Mouse (Mus musculus): Measurements from ENCODE around the gene Gpcpd1. TPM values are rescaled to one million over a fixed set of nuclear protein-coding genes. Genes with fewer than 3 reads are reported as not detected.

The Gpcpd1 gene
- polyA plus RNA-seq, 1 experiment: 18.4 TPM

DNA sequence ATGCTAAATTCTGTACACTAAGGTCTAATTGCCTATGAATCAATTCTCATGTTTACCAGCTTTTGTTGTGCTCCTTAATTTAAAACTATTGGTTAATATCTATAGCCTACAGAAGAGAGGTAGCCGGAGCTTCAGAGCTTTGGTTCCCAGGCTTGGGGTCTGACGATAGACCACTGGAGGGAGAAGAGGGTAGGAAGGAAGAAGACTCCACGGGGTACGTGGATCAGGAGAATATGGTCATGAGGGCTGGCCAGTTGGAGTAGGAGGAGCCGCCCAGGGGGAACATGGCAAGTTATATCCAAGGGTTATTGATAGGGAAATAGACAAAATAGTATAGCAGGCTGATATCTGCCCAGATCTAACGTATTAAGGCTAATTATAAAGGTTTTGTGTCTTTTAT, 17.8 kb downstream of the Gpcpd1 start:
- Histone ChIP-seq H3K4me3 (ENCODE audit: control insufficient read depth, low read depth, low read length) (no peak overlapping the region), H3K4me1 (ENCODE audit: control insufficient read depth, insufficient read depth, low read length) (no peaks in the 10 kb centered on the region), H3K36me3 (ENCODE audit: control insufficient read depth, insufficient read depth, low read length) (peaks cover 4% of the 10 kb centered on the region; the same call in 1 of the 2 replicates), H3K27ac (ENCODE audit: control insufficient read depth, insufficient read depth, low read depth, low read length) (no peak overlapping the region), H3K27me3 (ENCODE audit: control insufficient read depth, insufficient read depth, low read length) (no peaks in the 10 kb centered on the region)
- no peak for TF ChIP-seq CTCF (IDR thresholded peaks at IDR 0.05; ENCODE audit: control insufficient read depth, insufficient read depth, insufficient replicate concordance, low read depth, low read length)
- no peak for TF ChIP-seq POLR2A (IDR thresholded peaks at IDR 0.05; ENCODE audit: control insufficient read depth, low read depth, low read length)

DNA sequence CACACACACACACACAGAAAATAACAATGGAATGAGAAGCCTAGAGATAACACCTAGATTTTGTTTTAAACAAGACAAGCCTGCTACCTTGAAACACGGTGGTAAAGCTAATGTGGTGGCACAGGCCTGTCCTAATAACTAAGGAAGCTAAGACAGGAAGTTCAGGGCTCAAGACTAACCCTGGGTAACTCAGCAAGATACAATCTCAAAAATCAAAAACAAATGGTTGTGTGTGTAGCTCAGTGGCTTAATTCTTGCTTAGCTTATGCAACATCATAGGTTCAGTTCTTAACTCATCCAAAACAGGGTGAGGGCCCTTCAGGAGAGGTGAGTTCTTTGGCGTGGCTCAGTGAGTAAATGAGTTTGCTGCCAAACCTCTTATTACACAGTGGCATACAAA, 20.1 kb downstream of the Gpcpd1 start:
- no peak for TF ChIP-seq CTCF (IDR thresholded peaks at IDR 0.05; ENCODE audit: control insufficient read depth, insufficient read depth, insufficient replicate concordance, low read depth, low read length)
- TF ChIP-seq POLR2A (IDR thresholded peaks at IDR 0.05; ENCODE audit: control insufficient read depth, low read depth, low read length): no peak
- Histone ChIP-seq H3K4me3 (ENCODE audit: control insufficient read depth, low read depth, low read length) (no peak overlapping the region), H3K4me1 (ENCODE audit: control insufficient read depth, insufficient read depth, low read length) (no peaks in the 10 kb centered on the region), H3K36me3 (ENCODE audit: control insufficient read depth, insufficient read depth, low read length) (peaks cover 4% of the 10 kb centered on the region; the same call in 1 of the 2 replicates), H3K27me3 (ENCODE audit: control insufficient read depth, insufficient read depth, low read length) (no peaks in the 10 kb centered on the region), H3K27ac (ENCODE audit: control insufficient read depth, insufficient read depth, low read depth, low read length) (no peak overlapping the region)

DNA sequence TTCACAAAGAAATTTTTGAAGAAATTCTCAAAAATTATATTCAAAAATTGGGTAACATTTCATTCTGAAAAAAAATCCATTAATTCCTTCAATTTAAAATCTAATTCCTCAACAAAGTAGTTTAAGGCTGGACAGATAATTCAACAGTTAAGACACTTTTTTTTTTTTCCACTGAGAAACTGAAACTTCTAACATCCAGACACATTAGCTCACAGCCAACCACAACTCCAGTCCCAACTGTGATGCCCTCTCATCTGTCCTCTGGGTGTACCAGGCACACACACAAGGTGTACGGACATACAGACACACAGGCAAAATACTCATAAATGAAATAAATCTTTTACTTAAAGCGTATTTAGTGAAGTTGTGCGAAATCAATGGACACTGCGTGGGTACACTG, 25.7 kb downstream of the Gpcpd1 start:
- TF ChIP-seq CTCF (IDR thresholded peaks at IDR 0.05; ENCODE audit: control insufficient read depth, insufficient read depth, insufficient replicate concordance, low read depth, low read length): no peak
- no peak for TF ChIP-seq POLR2A (IDR thresholded peaks at IDR 0.05; ENCODE audit: control insufficient read depth, low read depth, low read length)
- H3K4me3 ChIP-seq (ENCODE audit: control insufficient read depth, low read depth, low read length): no peak overlapping the region
- H3K4me1 ChIP-seq (ENCODE audit: control insufficient read depth, insufficient read depth, low read length): no peaks in the 10 kb centered on the region
- no peaks in the 10 kb centered on the region for H3K27me3 ChIP-seq (ENCODE audit: control insufficient read depth, insufficient read depth, low read length)
- peaks cover 2% of the 10 kb centered on the region; the same call in 1 of the 2 replicates for H3K36me3 ChIP-seq (ENCODE audit: control insufficient read depth, insufficient read depth, low read length)
- no peak overlapping the region for H3K27ac ChIP-seq (ENCODE audit: control insufficient read depth, insufficient read depth, low read depth, low read length)

DNA sequence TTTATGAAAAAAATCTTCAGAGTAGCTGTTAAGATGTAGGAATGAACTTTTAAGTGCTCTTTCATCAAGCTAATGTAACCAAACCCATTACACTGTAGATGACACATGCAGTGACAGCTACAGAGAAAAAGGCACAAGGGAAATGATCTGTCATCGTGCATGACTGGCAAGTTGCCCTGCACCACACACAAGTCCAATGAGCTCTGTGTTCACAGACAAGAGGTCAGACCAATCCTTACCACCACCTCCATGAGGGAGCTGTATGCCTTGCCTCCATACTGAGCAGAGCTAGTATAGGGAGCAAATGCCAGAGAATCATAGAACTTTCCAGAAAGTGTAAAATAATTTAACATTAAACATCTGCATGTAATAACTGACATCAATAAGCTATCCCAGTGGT, 59.7 kb downstream of the Gpcpd1 start:
- H3K36me3 ChIP-seq (ENCODE audit: control insufficient read depth, insufficient read depth, low read length): no peaks in the 10 kb centered on the region
- TF ChIP-seq POLR2A (IDR thresholded peaks at IDR 0.05; ENCODE audit: control insufficient read depth, low read depth, low read length) (no peak), CTCF (IDR thresholded peaks at IDR 0.05; ENCODE audit: control insufficient read depth, insufficient read depth, insufficient replicate concordance, low read depth, low read length) (no peak)
- H3K27ac ChIP-seq (ENCODE audit: control insufficient read depth, insufficient read depth, low read depth, low read length): no peak overlapping the region
- no peak overlapping the region for H3K4me3 ChIP-seq (ENCODE audit: control insufficient read depth, low read depth, low read length)
- no peaks in the 10 kb centered on the region for H3K27me3 ChIP-seq (ENCODE audit: control insufficient read depth, insufficient read depth, low read length)
- H3K4me1 ChIP-seq (ENCODE audit: control insufficient read depth, insufficient read depth, low read length): no peaks in the 10 kb centered on the region

DNA sequence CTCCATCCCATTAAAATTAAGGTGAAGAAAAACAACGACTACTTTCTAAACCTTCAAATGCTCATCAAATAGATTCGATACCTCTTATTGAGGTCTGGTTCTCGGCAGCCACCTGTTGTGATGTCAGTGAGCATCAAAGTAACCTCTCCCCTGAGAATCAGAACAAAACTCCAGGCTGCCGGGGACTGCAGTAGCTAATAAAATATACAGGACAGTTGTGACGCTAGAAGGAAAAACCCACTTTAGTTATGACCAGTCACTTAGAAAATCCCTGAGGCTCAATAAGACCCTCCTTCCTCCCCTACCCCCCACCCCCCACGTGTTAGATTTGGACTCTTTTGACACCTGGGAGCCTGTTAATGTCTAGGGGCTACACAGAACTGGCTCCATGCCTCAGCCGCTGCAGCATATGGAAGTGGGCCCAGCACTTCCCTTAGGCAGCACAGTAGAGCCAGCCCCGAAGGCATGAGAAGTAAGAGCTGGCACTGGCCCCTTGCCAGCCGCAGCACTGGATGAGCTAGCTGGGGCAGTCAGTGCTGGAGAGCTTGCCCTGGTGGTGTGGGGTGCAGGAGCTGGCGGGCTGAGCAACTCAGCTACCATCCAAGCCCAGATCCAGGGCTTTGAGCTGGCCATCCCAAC, 60.5 kb downstream of the Gpcpd1 start:
- Histone ChIP-seq H3K27me3 (ENCODE audit: control insufficient read depth, insufficient read depth, low read length) (no peaks in the 10 kb centered on the region), H3K27ac (ENCODE audit: control insufficient read depth, insufficient read depth, low read depth, low read length) (no peak overlapping the region), H3K36me3 (ENCODE audit: control insufficient read depth, insufficient read depth, low read length) (no peaks in the 10 kb centered on the region), H3K4me3 (ENCODE audit: control insufficient read depth, low read depth, low read length) (no peak overlapping the region), H3K4me1 (ENCODE audit: control insufficient read depth, insufficient read depth, low read length) (no peaks in the 10 kb centered on the region)
- no peak for TF ChIP-seq CTCF (IDR thresholded peaks at IDR 0.05; ENCODE audit: control insufficient read depth, insufficient read depth, insufficient replicate concordance, low read depth, low read length)
- no peak for TF ChIP-seq POLR2A (IDR thresholded peaks at IDR 0.05; ENCODE audit: control insufficient read depth, low read depth, low read length)

DNA sequence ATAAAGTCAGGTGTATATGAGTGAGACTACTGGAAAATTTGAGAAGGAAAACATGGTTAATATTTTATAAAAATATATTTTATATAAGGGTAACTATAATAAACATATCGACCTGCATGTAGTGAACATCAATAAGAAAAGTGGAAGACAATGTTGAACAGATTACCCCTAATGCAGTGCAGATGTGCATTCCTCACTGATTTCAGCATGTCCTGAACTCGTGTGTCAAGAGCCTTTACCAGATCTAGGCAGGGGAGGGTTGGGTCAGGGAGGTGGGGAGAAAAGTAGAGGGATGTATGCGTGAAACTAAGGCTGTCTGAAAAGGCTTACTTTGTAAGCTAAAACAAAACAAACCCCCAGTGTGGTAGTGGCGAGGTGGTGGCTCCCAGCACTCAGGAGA, 61.4 kb downstream of the Gpcpd1 start:
- no peaks in the 10 kb centered on the region for H3K27me3 ChIP-seq (ENCODE audit: control insufficient read depth, insufficient read depth, low read length)
- no peak overlapping the region for H3K27ac ChIP-seq (ENCODE audit: control insufficient read depth, insufficient read depth, low read depth, low read length)
- H3K36me3 ChIP-seq (ENCODE audit: control insufficient read depth, insufficient read depth, low read length): no peaks in the 10 kb centered on the region
- TF ChIP-seq POLR2A (IDR thresholded peaks at IDR 0.05; ENCODE audit: control insufficient read depth, low read depth, low read length) (no peak), CTCF (IDR thresholded peaks at IDR 0.05; ENCODE audit: control insufficient read depth, insufficient read depth, insufficient replicate concordance, low read depth, low read length) (no peak)
- no peak overlapping the region for H3K4me3 ChIP-seq (ENCODE audit: control insufficient read depth, low read depth, low read length)
- H3K4me1 ChIP-seq (ENCODE audit: control insufficient read depth, insufficient read depth, low read length): no peaks in the 10 kb centered on the region

GRCm38 (mm10) chr2:132518021-132518901, 69.3 kb downstream of the Gpcpd1 start:
- Histone ChIP-seq H3K27ac (ENCODE audit: control insufficient read depth, insufficient read depth, low read depth, low read length) (no peak overlapping the region), H3K27me3 (ENCODE audit: control insufficient read depth, insufficient read depth, low read length) (no peaks in the 10 kb centered on the region), H3K4me3 (ENCODE audit: control insufficient read depth, low read depth, low read length) (no peak overlapping the region), H3K4me1 (ENCODE audit: control insufficient read depth, insufficient read depth, low read length) (peaks cover 10% of the 10 kb centered on the region), H3K36me3 (ENCODE audit: control insufficient read depth, insufficient read depth, low read length) (no peaks in the 10 kb centered on the region)
- TF ChIP-seq POLR2A (IDR thresholded peaks at IDR 0.05; ENCODE audit: control insufficient read depth, low read depth, low read length) (no peak), CTCF (IDR thresholded peaks at IDR 0.05; ENCODE audit: control insufficient read depth, insufficient read depth, insufficient replicate concordance, low read depth, low read length) (no peak)

All from testis, adult 2 months (tissue).